Comparison of ENCODE assay signal across 15 mouse cellular contexts in genomic region chr2:154732503-154733141, GRCm38 (mm10). TPM values are rescaled to one million over a fixed set of nuclear protein-coding genes. Genes with fewer than 3 reads are reported as not detected.
DNase-seq lines count a peak whose midpoint lies in the region; ATAC-seq lines count a peak whose summit lies in the region.
"Had no signal": no experiment of that assay in that cellular context is flagged by ENCODE, and none has a peak within 500 bp of the region (broad histone marks: within the 10 kb centered on the region; RNA-seq: fewer than 3 reads in every experiment).

No protein-coding gene starts in this region.

- H3K4me3 ChIP-seq in macrophage (ENCODE audit: inconsistent target) = no peak overlapping the region
- H3K4me3 ChIP-seq: hindbrain, embryonic 15.5 days had no signal

- H3K27ac ChIP-seq in macrophage = peak overlapping the region; percentile 58
- H3K27ac ChIP-seq: hindbrain, embryonic 15.5 days had no signal

- DNase-seq in 3134 (ENCODE audit: extremely low read depth, insufficient read length, low spot score) (peak; percentile 26), 3T3-L1 (ENCODE audit: low read depth, low spot score) (peak; percentile 83)
- DNase-seq in left cerebral cortex, adult 18-20 months (ENCODE audit: low spot score in 2 of 2) = no peak
- DNase-seq in thymus, postnatal 10 days (ENCODE audit: low spot score in 2 of 2) = no peak
- DNase-seq in layer of hippocampus, adult 8-10 months (ENCODE audit: low spot score in 2 of 2) = no peak
- DNase-seq: forebrain, postnatal 0 days; gastrocnemius, postnatal 36 days; kidney, postnatal 36 days had no signal

- H3K36me3 ChIP-seq in macrophage (ENCODE audit: inconsistent target) = no peaks in the 10 kb centered on the region
- H3K36me3 ChIP-seq: hindbrain, embryonic 15.5 days had no signal

- H3K79me2 ChIP-seq in macrophage (ENCODE audit: inconsistent target) = no peaks in the 10 kb centered on the region

- ATAC-seq in activated CD4-positive, CD25-positive, alpha-beta regulatory T cell, adult 4 months = peak; percentile 46
- ATAC-seq: forebrain, postnatal 0 days had no signal

- 21% methylated on average over 8 of the region's 9 CpGs for WGBS in macrophage (ENCODE audit: missing documents)

RNA-seq across cellular contexts. Expression of gene Gm14214, which starts 37.2 kb away (rescaled TPM):
- polyA plus RNA-seq in activated CD4-positive, CD25-positive, alpha-beta regulatory T cell, adult 4 months (2017; shearing (Covaris generic)) = 1 to 10 TPM in 1 of 2 experiments, not detected in 1; 1.4 TPM
- total RNA-seq in macrophage (2018; cell fraction: chromatin; rRNA removed) = not detected
- not detected for total RNA-seq in macrophage (2018; cell fraction: cytosol; rRNA removed)
- not detected for total RNA-seq in macrophage (2018; cell fraction: nucleus; rRNA removed)
- not detected in 3 replicates for polyA plus RNA-seq in macrophage (2018)
- total RNA-seq in left cerebral cortex, adult 18-20 months (2021) = not detected
- total RNA-seq in layer of hippocampus, adult 8-10 months (2022) = not detected
- total RNA-seq: forebrain, postnatal 0 days; gastrocnemius, postnatal 36 days had no signal
- polyA plus RNA-seq: cortical plate, adult 2 months; forebrain, postnatal 0 days; heart, embryonic 16.5 days; hindbrain, embryonic 15.5 days; limb, embryonic 11.5 days; lung, embryonic 16.5 days had no signal

RNA-seq across cellular contexts. Expression of gene Raly, which starts 58.3 kb away (rescaled TPM):
- polyA plus RNA-seq in activated CD4-positive, CD25-positive, alpha-beta regulatory T cell, adult 4 months (2017; shearing (Covaris generic)) = 10 to 100 TPM; 10.4 to 19.3 TPM
- total RNA-seq in macrophage (2018; cell fraction: chromatin; rRNA removed) = 10 to 100 TPM; 39.9 to 68.0 (median 57.2) TPM
- 100 to 1,000 TPM in 22 of 26 experiments, 10 to 100 TPM in 4; 92.8 to 124 (median 110) TPM for total RNA-seq in macrophage (2018; cell fraction: cytosol; rRNA removed)
- total RNA-seq in macrophage (2018; cell fraction: nucleus; rRNA removed) = 10 to 100 TPM; 39.2 to 77.8 (median 55.0) TPM
- polyA plus RNA-seq in macrophage (2018) = 115 to 167 TPM (median 115 TPM) in 3 replicates
- 100 to 1,000 TPM; 104 to 109 TPM for total RNA-seq in left cerebral cortex, adult 18-20 months (2021)
- total RNA-seq in layer of hippocampus, adult 8-10 months (2022) = 10 to 100 TPM; 63.5 to 70.0 (median 64.6) TPM

RNA-seq across cellular contexts. Expression of gene a, which starts 58.6 kb away (rescaled TPM):
- not detected for polyA plus RNA-seq in activated CD4-positive, CD25-positive, alpha-beta regulatory T cell, adult 4 months (2017; shearing (Covaris generic))
- total RNA-seq in macrophage (2018; cell fraction: chromatin; rRNA removed) = not detected
- not detected for total RNA-seq in macrophage (2018; cell fraction: cytosol; rRNA removed)
- not detected for total RNA-seq in macrophage (2018; cell fraction: nucleus; rRNA removed)
- polyA plus RNA-seq in macrophage (2018) = not detected in 3 replicates
- total RNA-seq in left cerebral cortex, adult 18-20 months (2021) = not detected
- total RNA-seq in layer of hippocampus, adult 8-10 months (2022) = not detected
- total RNA-seq: gastrocnemius, postnatal 36 days had no signal
- polyA plus RNA-seq: lung, embryonic 16.5 days had no signal

Comparison
In these comparisons a context has a peak if more than half of its experiments do, and no peak if none do; other contexts are left out.
1. DNase-seq: peak in 3134 (single experiment) and 3T3-L1 (single experiment); none in left cerebral cortex, adult 18-20 months (0 of 2), thymus, postnatal 10 days (0 of 2) and layer of hippocampus, adult 8-10 months (0 of 2).